8 mouse cellular contexts compared by ENCODE assay signal in the genomic region with DNA sequence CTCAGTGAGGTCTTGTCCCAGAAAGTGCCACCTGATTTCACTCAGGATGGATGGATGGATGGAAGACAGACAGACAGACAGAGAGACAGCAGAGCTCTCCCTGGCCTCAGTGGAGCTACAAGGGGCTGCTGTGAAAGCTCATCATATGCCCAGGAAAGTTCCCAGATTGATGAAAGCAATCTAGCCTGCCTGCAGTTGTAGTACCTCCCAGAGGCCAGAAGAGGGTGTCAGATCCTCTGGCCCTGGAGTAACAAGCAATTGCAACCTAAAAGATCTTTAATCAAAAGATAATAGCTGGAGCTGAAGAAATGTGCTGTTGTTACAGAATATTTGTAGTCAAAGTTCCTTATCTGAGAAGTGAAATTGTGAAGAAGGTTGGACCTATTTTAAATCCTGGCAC. TPM values are rescaled to one million over a fixed set of nuclear protein-coding genes. Genes with fewer than 3 reads are reported as not detected.
DNase-seq lines count a peak whose midpoint lies in the region; ATAC-seq and TF ChIP-seq lines count a peak whose summit lies in the region.

No protein-coding gene starts in this region.

- H3K4me3 ChIP-seq in heart, postnatal 0 days (ENCODE audit: low read depth, low read length) = no peak overlapping the region
- no peak overlapping the region for H3K4me3 ChIP-seq in MEL (ENCODE audit: control insufficient read depth in 1 of 2, insufficient read depth in 1 of 2, low read depth in 2 of 2, low read length in 2 of 2)
- H3K4me3 ChIP-seq in forebrain, embryonic 15.5 days = no peak overlapping the region

- intact Hi-C loops in heart, postnatal 25 days (cut with DNase I) = no loop called here

- no peak for DNase-seq in heart, postnatal 0 days (ENCODE audit: low spot score)
- no peak for DNase-seq in heart, postnatal 25 days (ENCODE audit: low spot score)
- peak; percentile 64 for DNase-seq in 416B (ENCODE audit: low read depth)
- DNase-seq in MEL (ENCODE audit: low read depth, low spot score) = peak; percentile 72
- DNase-seq in embryo, embryonic 11 days = peak; percentile 45
- DNase-seq in lung, postnatal 14 days = peak; percentile 39
- no peak for DNase-seq in right cerebral cortex, adult 18-20 months

- H3K4me1 ChIP-seq in heart, postnatal 0 days (ENCODE audit: control insufficient read depth, insufficient read depth) = no peaks in the 10 kb centered on the region
- peaks cover 8 to 13% of the 10 kb centered on the region in 2 experiments for H3K4me1 ChIP-seq in MEL (ENCODE audit: control insufficient read depth in 1 of 2, insufficient read depth in 2 of 2, low read length in 2 of 2)
- H3K4me1 ChIP-seq in forebrain, embryonic 15.5 days = peaks cover 17% of the 10 kb centered on the region

- TF ChIP-seq POLR2A in MEL (IDR thresholded peaks at IDR 0.05; ENCODE audit: control insufficient read depth in 1 of 2, insufficient read depth in 1 of 2, low read depth in 1 of 2, low read length in 2 of 2, poor library complexity in 1 of 2) = no peak

- no peaks in the 10 kb centered on the region for H3K27me3 ChIP-seq in heart, postnatal 0 days (ENCODE audit: control insufficient read depth, insufficient read depth, low read length)
- no peaks in the 10 kb centered on the region for H3K27me3 ChIP-seq in MEL (ENCODE audit: control insufficient read depth in 1 of 2, insufficient read depth in 2 of 2, low read length in 2 of 2)
- H3K27me3 ChIP-seq in forebrain, embryonic 15.5 days = no peaks in the 10 kb centered on the region

- peaks cover 27% of the 10 kb centered on the region for H3K79me2 ChIP-seq in MEL (ENCODE audit: control insufficient read depth, insufficient read depth, low read length, poor library complexity)

- H3K36me3 ChIP-seq in heart, postnatal 0 days (replicated peaks; ENCODE audit: control insufficient read depth, insufficient read depth, low read length) = peaks cover 13% of the 10 kb centered on the region
- peaks cover 11 to 19% of the 10 kb centered on the region in 2 experiments for H3K36me3 ChIP-seq in MEL (ENCODE audit: control insufficient read depth in 1 of 2, insufficient read depth in 2 of 2, low read length in 2 of 2)
- H3K36me3 ChIP-seq in forebrain, embryonic 15.5 days = peaks cover 17% of the 10 kb centered on the region

- H3K9me3 ChIP-seq in heart, postnatal 0 days (replicated peaks; ENCODE audit: control insufficient read depth, low read length) = no peaks in the 10 kb centered on the region
- H3K9me3 ChIP-seq in MEL (replicated peaks; ENCODE audit: insufficient read depth, low read length) = no peaks in the 10 kb centered on the region
- H3K9me3 ChIP-seq in forebrain, embryonic 15.5 days = no peaks in the 10 kb centered on the region

- TF ChIP-seq RAD21 in MEL (IDR thresholded peaks at IDR 0.05; ENCODE audit: low read depth, low read length) = peak; percentile 60

- H3K9ac ChIP-seq in heart, postnatal 0 days (replicated peaks; ENCODE audit: low read depth, low read length) = no peak overlapping the region
- H3K9ac ChIP-seq in MEL (ENCODE audit: control insufficient read depth, low read depth, low read length, poor library complexity, severe bottlenecking) = no peak overlapping the region
- no peak overlapping the region for H3K9ac ChIP-seq in forebrain, embryonic 15.5 days (replicated peaks)

- peak; percentile 58 for TF ChIP-seq CTCF in heart, postnatal 0 days (IDR thresholded peaks at IDR 0.05; ENCODE audit: low read depth)
- TF ChIP-seq CTCF in MEL (IDR thresholded peaks at IDR 0.05 in 2 of 3, conservative IDR thresholded peaks at IDR 0.05 in 1 of 3; ENCODE audit: control insufficient read depth in 1 of 3, insufficient read depth in 1 of 3, low read depth in 2 of 3, low read length in 3 of 3, poor library complexity in 1 of 3, severe bottlenecking in 1 of 3) = peak; percentile 67 to 95 (median 77)

- no peak overlapping the region for H3K4me2 ChIP-seq in heart, postnatal 0 days (ENCODE audit: low read depth, low read length)
- no peak overlapping the region for H3K4me2 ChIP-seq in forebrain, embryonic 15.5 days (replicated peaks)

- H3K27ac ChIP-seq in heart, postnatal 0 days (ENCODE audit: low read depth) = no peak overlapping the region
- no peak overlapping the region for H3K27ac ChIP-seq in MEL (ENCODE audit: control insufficient read depth, low read depth, low read length)
- H3K27ac ChIP-seq in forebrain, embryonic 15.5 days (replicated peaks) = no peak overlapping the region

- no peak for ATAC-seq in heart, postnatal 0 days (ENCODE audit: insufficient read depth, low read depth)
- ATAC-seq in forebrain, embryonic 15.5 days (replicated peaks) = no peak

- no peak for TF ChIP-seq EP300 in heart, postnatal 0 days (IDR thresholded peaks at IDR 0.05; ENCODE audit: low read depth)
- no peak for TF ChIP-seq EP300 in MEL (IDR thresholded peaks at IDR 0.05; ENCODE audit: low read depth in 1 of 2, low read length in 2 of 2)

TF ChIP-seq in MEL, 35 proteins besides CTCF, POLR2A, EP300 and RAD21:
- TF ChIP-seq SMC3 (IDR thresholded peaks at IDR 0.05; ENCODE audit: low read depth, low read length) (peak; percentile 72), CHD1 (IDR thresholded peaks at IDR 0.05; ENCODE audit: low read depth, low read length) (no peak)
TF ChIP-seq in MEL: peak in this region for 1.

RNA-seq across cellular contexts. Expression of a gene that starts 15.3 kb away (rescaled TPM):
- total RNA-seq in heart, postnatal 0 days (2014; rRNA removed; ENCODE audit: low replicate concordance) = 0.08 and 0.15 TPM in 2 replicates
- polyA plus RNA-seq in heart, postnatal 0 days (2015; fragmentation: Nextera tagmentation; extraction: Ambion mirVana) = 0.41 and 0.48 TPM in 2 replicates
- under 1 TPM in 1 of 2 experiments, not detected in 1; 0.28 TPM for total RNA-seq in heart, postnatal 25 days (2021)
- total RNA-seq in MEL (2012; rRNA removed) = 0.23 and 0.29 TPM in 2 replicates
- under 1 TPM in 1 of 2 experiments, not detected in 1; 0.52 TPM for polyA plus RNA-seq in MEL (2012; ENCODE audit: insufficient read depth in 1 of 2, insufficient read length in 2 of 2, low read depth in 1 of 2, low replicate concordance in 2 of 2, missing spikeins in 1 of 2)
- 8.0 and 10.6 TPM in 2 replicates for polyA plus RNA-seq in forebrain, embryonic 15.5 days (2015; fragmentation: Nextera tagmentation; extraction: Ambion mirVana)

RNA-seq across cellular contexts. Expression of a gene that starts 22.3 kb away (rescaled TPM):
- 26.0 and 45.2 TPM in 2 replicates for total RNA-seq in heart, postnatal 0 days (2014; rRNA removed; ENCODE audit: low replicate concordance)
- 25.3 and 29.6 TPM in 2 replicates for polyA plus RNA-seq in heart, postnatal 0 days (2015; fragmentation: Nextera tagmentation; extraction: Ambion mirVana)
- 10 to 100 TPM; 25.3 to 29.3 TPM for total RNA-seq in heart, postnatal 25 days (2021)
- 14.9 and 16.2 TPM in 2 replicates for total RNA-seq in MEL (2012; rRNA removed)
- 100 to 1,000 TPM in 1 of 2 experiments, 10 to 100 TPM in 1; 34.6 to 146 TPM for polyA plus RNA-seq in MEL (2012; ENCODE audit: insufficient read depth in 1 of 2, insufficient read length in 2 of 2, low read depth in 1 of 2, low replicate concordance in 2 of 2, missing spikeins in 1 of 2)
- 117 and 120 TPM in 2 replicates for polyA plus RNA-seq in forebrain, embryonic 15.5 days (2015; fragmentation: Nextera tagmentation; extraction: Ambion mirVana)

RNA-seq across cellular contexts. Expression of a gene that starts 34.4 kb away (rescaled TPM):
- 119 and 122 TPM in 2 replicates for total RNA-seq in heart, postnatal 0 days (2014; rRNA removed; ENCODE audit: low replicate concordance)
- polyA plus RNA-seq in heart, postnatal 0 days (2015; fragmentation: Nextera tagmentation; extraction: Ambion mirVana) = 27.2 and 27.4 TPM in 2 replicates
- total RNA-seq in heart, postnatal 25 days (2021) = 10 to 100 TPM; 34.3 to 35.0 TPM
- total RNA-seq in MEL (2012; rRNA removed) = 39.5 and 45.1 TPM in 2 replicates
- 10 to 100 TPM in 1 of 2 experiments, not detected in 1; 83.2 TPM for polyA plus RNA-seq in MEL (2012; ENCODE audit: insufficient read depth in 1 of 2, insufficient read length in 2 of 2, low read depth in 1 of 2, low replicate concordance in 2 of 2, missing spikeins in 1 of 2)
- 120 and 133 TPM in 2 replicates for polyA plus RNA-seq in forebrain, embryonic 15.5 days (2015; fragmentation: Nextera tagmentation; extraction: Ambion mirVana)

RNA-seq across cellular contexts. Expression of a gene that starts 56.8 kb away (rescaled TPM):
- total RNA-seq in heart, postnatal 0 days (2014; rRNA removed; ENCODE audit: low replicate concordance) = 40.9 and 49.2 TPM in 2 replicates
- 28.8 and 31.9 TPM in 2 replicates for polyA plus RNA-seq in heart, postnatal 0 days (2015; fragmentation: Nextera tagmentation; extraction: Ambion mirVana)
- total RNA-seq in heart, postnatal 25 days (2021) = 10 to 100 TPM; 13.1 to 14.7 TPM
- 53.6 and 65.5 TPM in 2 replicates for total RNA-seq in MEL (2012; rRNA removed)
- polyA plus RNA-seq in MEL (2012; ENCODE audit: insufficient read depth in 1 of 2, insufficient read length in 2 of 2, low read depth in 1 of 2, low replicate concordance in 2 of 2, missing spikeins in 1 of 2) = 10 to 100 TPM in 1 of 2 experiments, not detected in 1; 65.4 TPM
- 65.8 and 67.7 TPM in 2 replicates for polyA plus RNA-seq in forebrain, embryonic 15.5 days (2015; fragmentation: Nextera tagmentation; extraction: Ambion mirVana)

Comparison
In these comparisons a context has a peak if more than half of its experiments do, and no peak if none do; other contexts are left out.
1. DNase-seq: peak in 416B (single experiment), MEL (single experiment), embryo, embryonic 11 days (single experiment) and lung, postnatal 14 days (single experiment); none in heart, postnatal 0 days (single experiment), heart, postnatal 25 days (single experiment) and right cerebral cortex, adult 18-20 months (single experiment).